Mouse (Mus musculus) erythroid progenitor cell, adult 5-6 weeks (primary cell): ENCODE data around the gene BC117090. TPM values are rescaled to one million over a fixed set of nuclear protein-coding genes. Genes with fewer than 3 reads are reported as not detected.
"Not testable (repeated sequence)": the region's sequence is repeated elsewhere in the genome, so short reads cannot be mapped to it uniquely, and the experiment has no call there.

ENCODE experiments used
- ATAC-seq: replicated peaks from 2 replicates; pipeline ENCODE4 v1.8.0; 2016; ENCODE audit warnings: moderate number of reproducible peaks, mild to moderate bottlenecking, moderate TSS enrichment, inconsistent platforms; ENCODE audit not compliant: poor library complexity, low FRiP score, severe bottlenecking
- total RNA-seq, 2 experiments: library from RNA; stranded (forward) in 1 of 2; stranded (reverse) in 1 of 2; fragments of 150-400 nt in 1 of 2; fragments of 186-747, 209-891 nt in 1 of 2; gene quantifications; 2 replicates each; pipeline versions ENCODE4 v1.2.3 to v1.2.4; 2015 to 2017; ENCODE audit warnings: low replicate concordance in 2 of 2

BC117090 gene
- total RNA-seq (2015; ENCODE audit: low replicate concordance) (not detected in 2 replicates), total RNA-seq (2017; ENCODE audit: low replicate concordance) (not detected in 2 replicates)

DNA sequence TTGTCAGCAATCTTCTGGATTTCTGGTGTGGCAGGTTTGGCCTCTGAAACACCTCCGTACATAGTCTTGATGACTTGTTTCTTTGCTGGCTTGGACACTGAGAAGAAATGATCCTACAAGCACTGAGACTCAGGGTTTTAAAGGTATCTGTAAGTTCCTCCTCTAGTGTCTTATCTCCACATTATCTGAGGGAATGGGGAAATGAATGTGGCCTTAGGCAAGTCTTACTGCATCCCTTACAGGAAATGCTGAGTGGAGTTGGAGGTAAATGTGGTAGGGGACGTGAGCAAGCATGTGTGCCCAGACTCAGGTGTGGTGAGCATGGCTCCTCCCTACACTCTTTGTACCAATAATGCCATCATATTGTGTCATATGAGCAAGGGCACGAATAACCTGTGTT lies at the start of gene BC117090:
Gene BC117090, minus strand, starts transcription at position 101 of the 400 bp plus-strand sequence.
- no peak for ATAC-seq

DNA sequence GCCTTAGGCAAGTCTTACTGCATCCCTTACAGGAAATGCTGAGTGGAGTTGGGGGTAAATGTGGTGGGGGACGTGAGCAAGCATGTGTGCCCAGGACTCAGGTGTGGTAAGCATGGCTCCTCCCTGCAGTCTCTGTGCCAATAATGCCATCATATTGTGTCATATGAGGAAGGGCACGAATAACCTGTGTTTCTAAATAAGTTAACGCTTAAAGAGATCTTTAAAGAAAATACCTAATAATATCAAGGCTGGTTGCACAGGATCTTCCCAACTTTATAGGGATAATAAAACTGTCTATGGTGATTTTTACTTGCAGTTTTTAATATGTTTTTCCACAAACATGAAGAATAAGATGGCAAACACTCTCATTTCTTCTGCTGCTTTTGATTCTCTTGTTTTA lies 33.5 kb upstream of the BC117090 start, which contains the start of gene BC100530:
Gene BC100530, minus strand, starts transcription at position 101 of the 400 bp plus-strand sequence.
- not testable (repeated sequence) for ATAC-seq

DNA sequence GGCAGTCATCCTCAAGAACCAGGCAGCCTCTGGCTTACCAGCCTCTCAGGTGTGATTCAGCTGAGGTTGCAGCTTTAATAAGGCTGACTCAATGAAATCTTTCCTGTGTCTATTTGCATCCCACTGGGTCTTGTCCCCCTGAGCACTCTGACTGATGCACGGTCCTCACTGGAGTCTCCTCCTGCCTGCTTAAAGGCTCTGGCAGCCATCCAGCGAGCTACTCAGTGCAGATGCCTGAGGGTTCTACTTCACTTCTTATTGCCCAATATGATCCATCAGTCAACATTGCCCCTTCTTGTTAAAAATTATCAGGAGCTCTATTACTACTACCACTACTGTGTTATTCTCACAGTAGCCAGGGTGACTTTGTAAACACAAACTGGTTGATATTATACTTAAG lies 3.0 kb upstream of the BC117090 start:
- no peak for ATAC-seq

DNA sequence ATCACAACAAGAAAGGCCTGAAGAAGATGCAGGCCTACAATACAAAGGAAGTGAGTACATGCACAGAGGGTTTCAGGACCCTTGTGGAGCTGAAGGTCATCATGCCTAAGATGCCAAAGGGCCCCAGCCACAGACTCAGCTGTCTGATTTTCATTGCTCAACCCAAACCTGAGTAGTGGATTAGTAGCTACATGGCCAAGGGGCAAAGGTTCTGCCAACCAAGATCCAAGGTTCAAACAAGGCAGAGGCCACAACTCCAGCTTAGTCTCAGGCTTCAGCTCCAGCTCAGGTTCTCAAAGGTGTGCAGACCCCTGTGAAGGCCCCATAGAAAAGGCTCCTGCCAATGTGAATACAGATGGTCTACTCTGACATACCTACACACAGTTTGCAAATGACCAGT lies 14.8 kb downstream of the BC117090 start:
- ATAC-seq, result no peak

DNA sequence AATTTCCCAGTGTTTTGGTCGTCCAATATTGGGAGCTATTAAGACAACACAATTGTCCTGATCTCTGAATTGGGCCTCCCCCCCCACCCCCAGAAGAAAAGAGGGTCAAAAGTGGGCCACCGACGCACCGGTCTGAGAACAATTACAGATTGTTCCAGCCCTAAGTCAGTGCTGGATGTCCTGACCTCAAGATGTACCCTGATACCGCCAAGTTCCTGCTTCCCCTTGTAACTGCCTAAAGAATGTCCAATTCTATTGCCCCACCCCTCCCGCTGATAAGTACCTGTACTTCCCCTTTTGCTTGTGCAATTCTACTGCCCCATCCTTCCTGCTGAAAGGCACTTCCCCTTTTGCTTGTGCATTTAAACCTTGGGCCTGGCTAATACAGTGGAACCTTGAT lies 18.0 kb downstream of the BC117090 start:
- not testable (repeated sequence) for ATAC-seq

DNA sequence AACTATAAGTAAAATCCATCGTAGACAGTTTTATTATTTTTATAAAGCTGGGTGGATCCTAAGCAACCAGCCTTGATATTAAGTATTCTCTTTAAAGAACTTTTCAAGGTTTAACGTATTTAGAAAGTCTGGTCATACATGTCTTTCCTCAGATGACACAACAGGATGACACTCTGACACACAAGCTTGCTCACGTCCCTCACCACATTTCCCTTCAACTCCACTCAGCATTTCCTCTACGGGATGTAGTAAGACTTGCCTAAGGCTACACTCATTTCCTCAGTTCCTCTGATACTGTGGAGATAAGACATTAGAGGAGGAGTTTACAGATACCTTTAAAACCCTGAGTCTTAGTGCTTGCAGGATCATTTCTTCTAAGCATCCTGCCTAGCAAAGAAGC lies 26.5 kb downstream of the BC117090 start:
- ATAC-seq, result no peak

DNA sequence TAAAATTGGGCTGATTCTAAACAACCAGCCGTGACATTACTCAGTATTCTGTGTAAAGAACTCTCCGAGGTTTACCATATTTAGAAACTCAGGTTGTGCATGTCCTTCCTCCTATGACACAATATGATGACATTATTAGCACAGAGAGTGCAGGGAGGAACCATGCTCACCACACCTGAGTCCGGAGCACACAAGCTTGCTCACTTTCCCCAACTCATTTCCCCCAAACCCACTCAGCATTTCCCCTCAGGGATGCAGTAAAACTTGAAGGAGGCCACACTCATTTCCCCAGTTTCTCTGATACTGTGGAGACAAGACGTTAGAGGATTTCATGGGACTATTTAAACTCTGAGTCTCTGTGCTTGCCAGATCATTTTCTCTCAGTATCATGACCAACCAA lies 45.0 kb downstream of the BC117090 start:
- ATAC-seq, result no peak

DNA sequence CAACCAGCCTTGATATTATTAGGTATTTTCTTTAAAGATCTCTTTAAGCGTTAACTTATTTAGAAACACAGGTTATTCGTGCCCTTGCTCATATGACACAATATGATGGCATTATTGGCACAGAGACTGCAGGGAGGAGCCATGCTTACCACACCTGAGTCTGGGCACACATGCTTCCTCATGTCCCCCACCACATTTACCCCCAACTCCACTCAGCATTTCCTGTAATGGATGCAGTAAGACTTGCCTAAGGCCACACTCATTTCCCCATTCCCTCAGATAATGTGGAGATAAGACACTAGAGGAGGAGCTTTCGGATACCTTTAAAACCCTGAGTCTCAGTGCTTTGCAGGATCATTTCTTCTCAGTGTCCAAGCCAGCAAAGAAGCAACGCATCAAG lies 57.3 kb downstream of the BC117090 start, which contains the start of gene Stfa1:
Gene Stfa1, plus strand, starts transcription at position 156 of the 400 bp plus-strand sequence.
- ATAC-seq, result not testable (repeated sequence)

Other genes with a start within 250 kb of the BC117090 start
- not detected in 2 replicates for gene Csta1, start 203.1 kb downstream of the BC117090 start, total RNA-seq (2015; ENCODE audit: low replicate concordance)
- not detected in 2 replicates for gene Csta1, start 203.1 kb downstream of the BC117090 start, total RNA-seq (2017; ENCODE audit: low replicate concordance)
- 38.6 and 78.4 TPM in 2 replicates for gene Stfa2l1, start 177.5 kb downstream of the BC117090 start, total RNA-seq (2015; ENCODE audit: low replicate concordance)
- 1.4 and 19.2 TPM in 2 replicates for gene Stfa2l1, start 177.5 kb downstream of the BC117090 start, total RNA-seq (2017; ENCODE audit: low replicate concordance)
- gene Gm5483, start 150.1 kb downstream of the BC117090 start, total RNA-seq (2015; ENCODE audit: low replicate concordance), result 10.5 and 24.1 TPM in 2 replicates
- gene Gm5483, start 150.1 kb downstream of the BC117090 start, total RNA-seq (2017; ENCODE audit: low replicate concordance), result 8.0 TPM in 1 of 2 replicates, not detected in the other
- not detected in 2 replicates for gene Gm5416, start 123.9 kb downstream of the BC117090 start, total RNA-seq (2015; ENCODE audit: low replicate concordance)
- gene Gm5416, start 123.9 kb downstream of the BC117090 start, total RNA-seq (2017; ENCODE audit: low replicate concordance), result not detected in 2 replicates
- not detected in 2 replicates for gene 2010005H15Rik, start 112.9 kb downstream of the BC117090 start, total RNA-seq (2015; ENCODE audit: low replicate concordance)
- not detected in 2 replicates for gene 2010005H15Rik, start 112.9 kb downstream of the BC117090 start, total RNA-seq (2017; ENCODE audit: low replicate concordance)
- gene Stfa1, start 57.4 kb downstream of the BC117090 start, total RNA-seq (2015; ENCODE audit: low replicate concordance), result not detected in 2 replicates
- not detected in 2 replicates for gene Stfa1, start 57.4 kb downstream of the BC117090 start, total RNA-seq (2017; ENCODE audit: low replicate concordance)
- gene BC100530, start 33.4 kb upstream of the BC117090 start, total RNA-seq (2015; ENCODE audit: low replicate concordance), result not detected in 2 replicates
- not detected in 2 replicates for gene BC100530, start 33.4 kb upstream of the BC117090 start, total RNA-seq (2017; ENCODE audit: low replicate concordance)
- gene Stfa2, start 74.1 kb upstream of the BC117090 start, total RNA-seq (2015; ENCODE audit: low replicate concordance), result 13.4 TPM in 1 of 2 replicates, not detected in the other
- gene Stfa2, start 74.1 kb upstream of the BC117090 start, total RNA-seq (2017; ENCODE audit: low replicate concordance), result 3.5 TPM in 1 of 2 replicates, not detected in the other
- gene Stfa3, start 121.1 kb upstream of the BC117090 start, total RNA-seq (2015; ENCODE audit: low replicate concordance), result 8.0 and 10.1 TPM in 2 replicates
- gene Stfa3, start 121.1 kb upstream of the BC117090 start, total RNA-seq (2017; ENCODE audit: low replicate concordance), result not detected in 2 replicates
- not detected in 2 replicates for gene Casr, start 227.8 kb upstream of the BC117090 start, total RNA-seq (2015; ENCODE audit: low replicate concordance)
- not detected in 2 replicates for gene Casr, start 227.8 kb upstream of the BC117090 start, total RNA-seq (2017; ENCODE audit: low replicate concordance)